Mouse (Mus musculus) CH12.LX (cell line): ENCODE measurements around the gene Kif28. TPM values are rescaled to one million over a fixed set of nuclear protein-coding genes. Genes with fewer than 3 reads are reported as not detected.

Experiments
- DNase-seq: peaks from one replicate; pipeline ENCODE4 v3.0.0-alpha.2; 2013; ENCODE audit errors: extremely low read depth
- H3K27ac ChIP-seq: 2 replicates; pipeline ENCODE4 v1.5.1; 2012; ENCODE audit warnings: low read depth, mild to moderate bottlenecking, control low read depth, moderate library complexity; ENCODE audit not compliant: insufficient read depth
- H3K27me3 ChIP-seq: replicated peaks from 2 replicates; pipeline ENCODE3; 2012; ENCODE audit warnings: inconsistent platforms
- H3K36me3 ChIP-seq, 2 experiments: replicated peaks in 1 of 2; 2 replicates each; pipeline versions ENCODE3 to v1.6.1; 2012; ENCODE audit warnings: inconsistent platforms in 1 of 2, low read length in 1 of 2, mild to moderate bottlenecking in 1 of 2, mixed read lengths in 1 of 2, moderate library complexity in 1 of 2; ENCODE audit not compliant: control insufficient read depth in 1 of 2, insufficient read depth in 1 of 2
- H3K4me1 ChIP-seq, 2 experiments: 2 replicates each; pipeline ENCODE4 v1.6.1; 2012; ENCODE audit warnings: inconsistent platforms in 1 of 2, moderate library complexity in 1 of 2; ENCODE audit not compliant: insufficient read depth in 2 of 2, control insufficient read depth in 1 of 2
- H3K4me2 ChIP-seq: 2 replicates; pipeline ENCODE4 v1.6.1; 2012; ENCODE audit warnings: low read depth, mild to moderate bottlenecking, control low read depth; ENCODE audit not compliant: poor library complexity, insufficient read depth, severe bottlenecking
- H3K4me3 ChIP-seq, 3 experiments: fragments of 150-350 bp in 1 of 3; sonication (generic) in 1 of 3; replicated peaks in 1 of 3; 2 replicates each; pipeline versions ENCODE3 to v1.5.1; 2011 to 2012; ENCODE audit warnings: low read depth in 2 of 3, low read length in 2 of 3, mild to moderate bottlenecking in 2 of 3, moderate library complexity in 2 of 3, control low read depth in 1 of 3, improper control_type of control experiment in 1 of 3, inconsistent platforms in 1 of 3, mixed read lengths in 1 of 3; ENCODE audit not compliant: poor library complexity in 1 of 3
- H3K79me2 ChIP-seq: replicated peaks from 2 replicates; pipeline ENCODE4 v1.6.1; 2012; ENCODE audit warnings: mild to moderate bottlenecking, moderate library complexity; ENCODE audit not compliant: control insufficient read depth, poor library complexity, insufficient read depth, severe bottlenecking; ENCODE audit errors: extremely low read depth
- H3K9ac ChIP-seq: 2 replicates; pipeline ENCODE4 v1.6.1; 2012; ENCODE audit warnings: low read depth, mild to moderate bottlenecking, control low read depth, moderate library complexity; ENCODE audit not compliant: insufficient read depth
- H3K9me3 ChIP-seq: replicated peaks from 2 replicates; pipeline ENCODE3; 2012; ENCODE audit warnings: low read length, inconsistent platforms, mixed read lengths
- BHLHE40 ChIP-seq: IDR thresholded peaks from 2 replicates; pipeline ENCODE4 v1.6.1; 2011; ENCODE audit warnings: mild to moderate bottlenecking, low read depth, low read length, improper control_type of control experiment
- CHD2 ChIP-seq: IDR thresholded peaks from 2 replicates; pipeline ENCODE4 v1.6.1; 2011; ENCODE audit warnings: low read length, improper control_type of control experiment
- CTCF ChIP-seq, 2 experiments: IDR thresholded peaks in 1 of 2; conservative IDR thresholded peaks in 1 of 2; 2 replicates each; pipeline ENCODE4 v1.5.1; 2011 to 2012; ENCODE audit warnings: low read depth in 2 of 2, low read length in 2 of 2, improper control_type of control experiment in 1 of 2, inconsistent platforms in 1 of 2, mild to moderate bottlenecking in 1 of 2, moderate library complexity in 1 of 2
- ELF1 ChIP-seq: IDR thresholded peaks from 2 replicates; pipeline ENCODE4 v1.6.1; 2014; ENCODE audit warnings: low read depth, mild to moderate bottlenecking, inconsistent platforms, low read length, improper control_type of control experiment
- GABPA ChIP-seq: IDR thresholded peaks from 2 replicates; pipeline ENCODE4 v1.6.1; 2012; ENCODE audit warnings: low read depth, low read length, improper control_type of control experiment, inconsistent platforms; ENCODE audit not compliant: insufficient replicate concordance
- IRF4 ChIP-seq: IDR thresholded peaks from 2 replicates; pipeline ENCODE4 v1.6.1; 2014; ENCODE audit warnings: low read depth, mild to moderate bottlenecking, inconsistent platforms, low read length, improper control_type of control experiment
- MAFK ChIP-seq: IDR thresholded peaks from 2 replicates; pipeline ENCODE4 v1.6.1; 2011; ENCODE audit warnings: low read length, improper control_type of control experiment; ENCODE audit not compliant: insufficient replicate concordance
- MAX ChIP-seq: IDR thresholded peaks from 2 replicates; pipeline ENCODE4 v1.6.1; 2011; ENCODE audit warnings: low read length, improper control_type of control experiment
- MXI1 ChIP-seq: IDR thresholded peaks from 2 replicates; pipeline ENCODE4 v1.6.1; 2011; ENCODE audit warnings: mild to moderate bottlenecking, low read depth, low read length, improper control_type of control experiment
- MYC ChIP-seq: IDR thresholded peaks from 2 replicates; pipeline ENCODE4 v1.6.1; 2011; ENCODE audit warnings: low read depth, mild to moderate bottlenecking, improper control_type of control experiment, low read length
- NRF1 ChIP-seq: IDR thresholded peaks from 2 replicates; pipeline ENCODE4 v1.6.1; 2014; ENCODE audit warnings: low read depth, mild to moderate bottlenecking, inconsistent platforms, low read length, improper control_type of control experiment, moderate library complexity
- PAX5 ChIP-seq: IDR thresholded peaks from 2 replicates; pipeline ENCODE4 v1.6.1; 2012; ENCODE audit warnings: low read length, inconsistent platforms, mixed read lengths
- POLR2A ChIP-seq: IDR thresholded peaks from 2 replicates; pipeline ENCODE4 v1.6.1; 2011; ENCODE audit warnings: low read depth, mild to moderate bottlenecking, improper control_type of control experiment, low read length
- SIN3A ChIP-seq: IDR thresholded peaks from 2 replicates; pipeline ENCODE4 v1.6.1; 2012; ENCODE audit warnings: low read length, improper control_type of control experiment, inconsistent platforms
- TBP ChIP-seq: conservative IDR thresholded peaks from 2 replicates; pipeline ENCODE4 v1.6.1; 2011; ENCODE audit warnings: low read depth, low read length, improper control_type of control experiment
- TCF12 ChIP-seq: IDR thresholded peaks from 2 replicates; pipeline ENCODE4 v1.6.1; 2014; ENCODE audit warnings: low read depth, mild to moderate bottlenecking, inconsistent platforms, low read length, improper control_type of control experiment
- UBTF ChIP-seq: IDR thresholded peaks from 2 replicates; pipeline ENCODE4 v1.6.1; 2012; ENCODE audit warnings: low read depth, mild to moderate bottlenecking, inconsistent platforms, low read length, improper control_type of control experiment, moderate library complexity
- ZKSCAN1 ChIP-seq: IDR thresholded peaks from 2 replicates; pipeline ENCODE4 v1.6.1; 2012; ENCODE audit warnings: low read depth, inconsistent platforms, low read length, improper control_type of control experiment, borderline replicate concordance
- ZMIZ1 ChIP-seq: IDR thresholded peaks from 2 replicates; pipeline ENCODE4 v1.6.1; 2012; ENCODE audit warnings: low read depth, mild to moderate bottlenecking, inconsistent platforms, low read length, improper control_type of control experiment
- dilution Hi-C: fragments of 300-500 bp; cut with MboI; formaldehyde crosslinking; loops from 2 replicates; pipeline ENCODE4 v1.14.3; 2020; ENCODE audit warnings: low sequenced_read_pairs; ENCODE audit not compliant: extremely low pct_unique_long_range_greater_than_20kb, extremely low pct_ligation_motif_present
- in situ Hi-C: fragments of 300-500 bp; cut with MboI; formaldehyde crosslinking; loops from 3 replicates; pipeline ENCODE4 v1.14.3; 2019; ENCODE audit warnings: low sequenced_read_pairs, low pct_ligation_motif_present, low pct_unique_long_range_greater_than_20kb, mixed read lengths
- polyA plus RNA-seq: library from polyadenylated mRNA; unstranded; fragments of >175 nt; gene quantifications from 2 replicates; pipeline ENCODE4 v1.2.1, GENCODE M21; 2012; ENCODE audit warnings: low read depth; ENCODE audit not compliant: insufficient read length
- total RNA-seq, 2 experiments: library from RNA; depleted of rRNA; stranded (reverse); fragments of 300-350 nt in 1 of 2; fragments of >200 nt in 1 of 2; gene quantifications; 2 replicates each; pipeline ENCODE4 v1.2.3; 2012 to 2014

The Kif28 gene
- total and polyA plus RNA-seq, 3 experiments, result 0.07 TPM; not detected in 2

- no peaks in the 10 kb centered on the region; the same call in 1 of the 2 replicates for H3K79me2 ChIP-seq
- no peak overlapping the region for H3K4me3 ChIP-seq
- H3K36me3 ChIP-seq, result peaks cover 14 to 16% of the 10 kb centered on the region in 2 experiments
- no peak overlapping the region for H3K9ac ChIP-seq
- H3K27me3 ChIP-seq, result no peaks in the 10 kb centered on the region
- dilution Hi-C loops (no loop called here), in situ Hi-C loops (no loop called here)
- DNase-seq, result no peak
- H3K27ac ChIP-seq, result no peak overlapping the region
- TF ChIP-seq CTCF (conservative IDR thresholded peaks at IDR 0.05 in 1 of 2, IDR thresholded peaks at IDR 0.05 in 1 of 2; ENCODE audit: low read depth in 2 of 2, low read length in 2 of 2), result no peak
- no peak for TF ChIP-seq MAFK
- TF ChIP-seq GABPA, result no peak
- H3K4me1 ChIP-seq, result peaks cover 3 to 6% of the 10 kb centered on the region in 2 experiments; a peak in 3 of 4 replicates
- no peaks in the 10 kb centered on the region for H3K9me3 ChIP-seq
- no peak overlapping the region for H3K4me2 ChIP-seq
These were observed 70.7 kb downstream of the Kif28 start for GRCm38 (mm10) chr1:179674355-179674754.

DNA sequence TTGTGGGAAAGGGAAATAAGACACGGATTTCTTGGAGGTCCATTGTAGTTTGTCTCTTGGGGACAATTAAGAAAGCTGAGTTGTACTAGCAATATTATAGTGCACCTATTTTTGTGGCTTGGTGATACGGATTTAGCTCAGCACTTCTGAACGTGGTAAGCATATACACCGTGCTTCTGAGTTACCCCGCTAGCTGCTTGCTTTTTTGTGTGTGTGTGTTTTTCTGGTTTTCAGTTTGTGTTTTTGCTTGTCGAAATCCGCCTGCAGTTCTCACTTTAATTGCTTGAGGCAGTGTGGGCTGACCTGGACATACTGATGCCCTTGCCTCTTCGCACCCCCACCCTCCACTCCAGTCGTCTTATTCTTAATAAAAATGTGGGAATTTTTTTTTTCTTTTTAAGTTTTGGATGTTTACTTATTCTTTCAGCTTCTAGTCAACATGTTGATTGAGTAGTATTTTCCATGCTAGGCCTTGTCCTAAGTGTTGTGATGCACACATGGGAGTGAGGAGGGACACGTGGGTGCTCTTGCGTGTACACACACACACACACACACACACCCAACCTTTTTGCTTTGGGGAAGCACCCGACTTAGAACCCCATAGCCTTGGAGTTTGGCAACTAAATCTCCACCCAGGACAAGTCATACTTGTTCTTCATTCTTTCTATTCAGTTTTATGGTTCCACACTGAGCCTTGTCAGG, 76.1 kb downstream of the Kif28 start:
- Histone ChIP-seq H3K4me3 (peak overlapping the region; percentile 80 to 85 (median 81)), H3K27me3 (peaks cover 20% of the 10 kb centered on the region)
- TF ChIP-seq MXI1 (peak; percentile 45; the same call in 1 of the 2 replicates), MYC (peak; percentile 51; the same call in 1 of the 2 replicates), ZKSCAN1 (no peak), MAX (peak; percentile 58), TBP (0 out of 2 replicates have a peak, but pooled peaks have one; percentile 17)
- TF ChIP-seq, all 38 proteins: peak for 4
- Histone ChIP-seq H3K36me3 (peaks cover 2 to 6% of the 10 kb centered on the region in 2 experiments), H3K4me2 (peak overlapping the region; percentile 69), H3K9ac (peak overlapping the region; percentile 75), H3K79me2 (no peaks in the 10 kb centered on the region; the same call in 1 of the 2 replicates), H3K4me1 (peaks cover 2 to 5% of the 10 kb centered on the region in 2 experiments; a peak in 2 of 4 replicates), H3K27ac (no peak overlapping the region), H3K9me3 (no peaks in the 10 kb centered on the region)
- DNase-seq, result no peak
- in situ Hi-C loops (no loop called here), dilution Hi-C loops (no loop called here)

DNA sequence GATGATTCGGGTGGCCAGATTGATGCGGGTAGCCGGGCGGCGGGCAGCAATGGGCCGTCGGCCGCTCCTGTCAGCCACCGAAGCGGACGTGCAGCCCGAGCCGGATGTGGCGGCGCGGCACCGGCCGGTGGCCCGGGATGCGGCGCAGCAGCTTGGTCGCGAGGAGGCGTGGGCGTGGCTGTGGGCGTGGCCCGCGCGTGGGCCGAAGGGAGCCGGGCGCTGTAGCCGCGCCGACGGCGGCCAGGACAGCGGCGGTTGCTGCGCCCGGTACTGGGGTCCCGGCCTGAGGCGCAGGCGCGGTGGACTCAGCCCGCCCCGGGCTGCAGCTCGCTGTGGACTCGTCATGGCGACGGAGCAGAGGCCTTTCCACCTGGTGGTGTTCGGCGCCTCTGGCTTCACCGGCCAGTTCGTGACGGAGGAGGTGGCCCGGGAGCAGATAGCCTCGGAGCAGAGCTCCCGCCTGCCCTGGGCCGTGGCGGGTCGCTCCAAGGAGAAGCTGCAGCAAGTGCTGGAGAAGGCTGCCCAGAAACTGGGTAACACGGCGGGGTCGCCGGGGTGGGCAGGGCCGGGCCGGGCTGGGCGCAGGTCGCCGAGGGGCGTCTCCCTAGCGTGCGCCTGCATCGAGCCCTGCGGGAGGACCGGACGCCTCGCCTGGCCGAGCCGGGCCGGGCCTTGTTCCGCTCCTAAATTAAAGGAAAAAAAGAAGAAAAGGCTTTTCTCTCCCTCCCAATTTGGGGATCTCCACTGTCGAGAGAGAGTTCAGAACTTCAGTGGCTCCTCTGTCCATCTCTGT, 76.9 kb downstream of the Kif28 start, which contains the start of gene Sccpdh:
Gene Sccpdh, plus strand, starts transcription at position 198 of the 793 bp plus-strand sequence.
- Histone ChIP-seq H3K9ac (peak within 1 kb of the TSS; percentile 75), H3K4me1 (peaks cover 2 to 5% of the 10 kb centered on the region in 2 experiments; a peak in 2 of 4 replicates), H3K27ac (no peak within 1 kb of the TSS), H3K4me2 (peak within 1 kb of the TSS; percentile 69), H3K36me3 (peaks cover 0 to 2% of the 10 kb centered on the region in 2 experiments), H3K9me3 (no peaks in the 10 kb centered on the region), H3K79me2 (no peaks in the 10 kb centered on the region; the same call in 1 of the 2 replicates), H3K4me3 (peak within 1 kb of the TSS; percentile 80 to 85 (median 81)), H3K27me3 (peaks cover 20% of the 10 kb centered on the region)
- in situ Hi-C loops (no loop called here), dilution Hi-C loops (no loop called here)
- TF ChIP-seq UBTF (peak; percentile 77; the same call in 1 of the 2 replicates), TCF12 (peak; percentile 76), NRF1 (peak; percentile 85), MYC (no peak), MXI1 (peak; percentile 90), PAX5 (no peak), IRF4 (peak; percentile 18; the same call in 1 of the 2 replicates), ZKSCAN1 (no peak), BHLHE40 (no peak), POLR2A (peak; percentile 67), GABPA (no peak), CHD2 (no peak), SIN3A (peak; percentile 27), ELF1 (peak; percentile 53; the same call in 1 of the 2 replicates), ZMIZ1 (0 out of 2 replicates have a peak, but pooled peaks have one; percentile 37)
- peak; percentile 44 for DNase-seq
